Mouse (Mus musculus) heart, adult 2 months (tissue): ENCODE results near the gene Snrpe.

ENCODE experiments used
- CTCF ChIP-seq: fragments of 200-600 bp; IDR thresholded peaks from 2 replicates; pipeline ENCODE4 v1.8.1; 2022; ENCODE audit warnings: antibody characterized with exemption, mild to moderate bottlenecking, moderate library complexity
- POLR2A ChIP-seq: fragments of 200-500 bp; IDR thresholded peaks from 2 replicates; pipeline ENCODE4 v1.6.1; 2011; ENCODE audit warnings: mild to moderate bottlenecking, low read depth, low read length, control low read depth; ENCODE audit not compliant: insufficient read depth

GRCm38 (mm10) chr1:133641163-133641562, 31.1 kb upstream of the Snrpe start:
- TF ChIP-seq CTCF (no peak), POLR2A (no peak)
